Mouse (Mus musculus): ENCODE measurements around the gene Sp1. TPM values are rescaled to one million over a fixed set of nuclear protein-coding genes. Genes with fewer than 3 reads are reported as not detected.

Sp1 gene
- polyA plus RNA-seq, 1 experiment = 0.32 TPM

- Histone ChIP-seq H3K4me3 (replicated peaks) (no peak overlapping the region), H3K4me1 (ENCODE audit: control insufficient read depth) (peaks cover 14% of the 10 kb centered on the region), H3K36me3 (ENCODE audit: control insufficient read depth) (no peaks in the 10 kb centered on the region), H3K27me3 (ENCODE audit: control insufficient read depth) (no peaks in the 10 kb centered on the region; the same call in 1 of the 2 replicates), H3K9me3 (ENCODE audit: control insufficient read depth, low read length) (no peaks in the 10 kb centered on the region)
- TF ChIP-seq TAL1 (IDR thresholded peaks at IDR 0.05; ENCODE audit: low read length) = no peak
- no peak for TF ChIP-seq GATA1 (IDR thresholded peaks at IDR 0.05; ENCODE audit: low read length)
Measured at GRCm38 (mm10) chr15:102446448-102446847, 40.5 kb downstream of the Sp1 start.

GRCm38 (mm10) chr15:102449366-102449765 lies 43.4 kb downstream of the Sp1 start:
- Histone ChIP-seq H3K4me1 (ENCODE audit: control insufficient read depth) (peaks cover 14% of the 10 kb centered on the region), H3K36me3 (ENCODE audit: control insufficient read depth) (no peaks in the 10 kb centered on the region), H3K4me3 (replicated peaks) (no peak overlapping the region), H3K9me3 (ENCODE audit: control insufficient read depth, low read length) (no peaks in the 10 kb centered on the region), H3K27me3 (ENCODE audit: control insufficient read depth) (no peaks in the 10 kb centered on the region; the same call in 1 of the 2 replicates)
- TF ChIP-seq GATA1 (IDR thresholded peaks at IDR 0.05; ENCODE audit: low read length) = no peak
- no peak for TF ChIP-seq TAL1 (IDR thresholded peaks at IDR 0.05; ENCODE audit: low read length)

DNA sequence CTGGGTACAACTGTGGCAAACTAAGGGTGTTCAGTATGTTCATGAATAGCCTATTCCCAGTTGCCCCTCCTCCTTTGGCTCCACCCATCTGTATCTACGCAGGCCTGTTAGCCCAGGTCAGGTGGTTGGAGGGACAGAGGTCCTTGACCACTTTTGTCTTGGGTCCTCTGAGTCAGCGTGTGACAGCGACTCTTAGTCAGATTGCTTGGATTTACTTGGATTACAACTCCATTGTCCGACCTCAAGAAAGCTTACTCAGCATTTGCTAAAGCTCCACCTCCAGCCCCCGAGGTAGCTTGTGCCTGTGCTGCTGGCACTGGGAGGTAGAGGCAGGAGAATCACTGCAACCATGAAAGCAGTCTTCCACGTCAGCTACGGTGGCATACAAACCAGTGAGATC lies 45.0 kb downstream of the Sp1 start:
- no peak for TF ChIP-seq GATA1 (IDR thresholded peaks at IDR 0.05; ENCODE audit: low read length)
- no peak for TF ChIP-seq TAL1 (IDR thresholded peaks at IDR 0.05; ENCODE audit: low read length)
- Histone ChIP-seq H3K27me3 (ENCODE audit: control insufficient read depth) (no peaks in the 10 kb centered on the region), H3K4me3 (replicated peaks) (no peak overlapping the region)

DNA sequence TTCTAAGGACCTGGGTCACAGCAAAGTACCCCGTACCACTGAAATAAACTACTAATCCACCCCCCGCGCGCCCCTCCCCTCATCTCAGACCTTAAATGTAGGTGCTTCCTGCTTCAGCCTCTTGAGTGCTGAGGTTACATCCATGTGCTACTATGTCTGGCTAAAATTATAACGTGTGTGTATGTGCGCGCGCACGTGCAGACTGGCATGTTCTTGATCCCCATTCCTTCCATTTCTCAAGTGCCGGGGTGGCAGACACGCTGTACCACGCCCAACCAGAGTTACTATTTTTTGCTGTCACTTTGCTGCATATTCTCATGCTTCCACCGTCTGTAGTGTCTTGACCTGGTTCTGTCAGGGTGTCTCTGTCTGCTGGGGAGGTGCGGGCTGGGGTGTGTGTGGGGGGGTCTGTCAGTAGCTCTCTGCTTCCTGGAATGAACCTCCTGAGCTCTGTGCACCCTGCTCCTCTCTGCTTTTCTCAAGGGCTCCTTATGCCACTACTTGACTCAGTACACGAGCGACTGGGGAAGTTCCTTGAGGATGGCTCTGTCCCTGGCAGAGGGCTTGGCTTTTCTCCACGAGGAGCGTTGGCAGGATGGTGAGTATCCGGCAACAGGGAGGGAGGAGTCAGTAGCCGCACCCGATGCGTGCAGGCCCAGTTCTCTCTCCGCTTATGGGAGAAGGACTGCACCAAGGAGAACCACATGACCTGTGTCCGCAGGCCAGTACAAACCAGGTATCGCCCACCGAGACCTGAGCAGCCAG lies 45.9 kb downstream of the Sp1 start:
- H3K4me1 ChIP-seq (ENCODE audit: control insufficient read depth) = peaks cover 13% of the 10 kb centered on the region
- no peaks in the 10 kb centered on the region for H3K27me3 ChIP-seq (ENCODE audit: control insufficient read depth)

More for the DNA sequence above, 45.0 kb downstream of the Sp1 start:
- Histone ChIP-seq H3K9me3 (ENCODE audit: control insufficient read depth, low read length) (no peaks in the 10 kb centered on the region), H3K36me3 (ENCODE audit: control insufficient read depth) (no peaks in the 10 kb centered on the region), H3K4me1 (ENCODE audit: control insufficient read depth) (peaks cover 16% of the 10 kb centered on the region)

GRCm38 (mm10) chr15:102455993-102456392 lies 50.0 kb downstream of the Sp1 start:
- H3K27me3 ChIP-seq (ENCODE audit: control insufficient read depth) = no peaks in the 10 kb centered on the region
- peaks cover 46% of the 10 kb centered on the region for H3K4me1 ChIP-seq (ENCODE audit: control insufficient read depth)
- no peak overlapping the region for H3K4me3 ChIP-seq (replicated peaks)
- no peak for TF ChIP-seq TAL1 (IDR thresholded peaks at IDR 0.05; ENCODE audit: low read length)
- TF ChIP-seq GATA1 (IDR thresholded peaks at IDR 0.05; ENCODE audit: low read length) = no peak
- H3K9me3 ChIP-seq (ENCODE audit: control insufficient read depth, low read length) = no peaks in the 10 kb centered on the region
- H3K36me3 ChIP-seq (ENCODE audit: control insufficient read depth) = peaks cover 8% of the 10 kb centered on the region

More for the DNA sequence above, 45.9 kb downstream of the Sp1 start:
- H3K9me3 ChIP-seq (ENCODE audit: control insufficient read depth, low read length) = no peaks in the 10 kb centered on the region
- no peaks in the 10 kb centered on the region for H3K36me3 ChIP-seq (ENCODE audit: control insufficient read depth)
- H3K4me3 ChIP-seq (replicated peaks) = no peak overlapping the region
- TF ChIP-seq TAL1 (IDR thresholded peaks at IDR 0.05; ENCODE audit: low read length) (no peak), GATA1 (IDR thresholded peaks at IDR 0.05; ENCODE audit: low read length) (no peak)

DNA sequence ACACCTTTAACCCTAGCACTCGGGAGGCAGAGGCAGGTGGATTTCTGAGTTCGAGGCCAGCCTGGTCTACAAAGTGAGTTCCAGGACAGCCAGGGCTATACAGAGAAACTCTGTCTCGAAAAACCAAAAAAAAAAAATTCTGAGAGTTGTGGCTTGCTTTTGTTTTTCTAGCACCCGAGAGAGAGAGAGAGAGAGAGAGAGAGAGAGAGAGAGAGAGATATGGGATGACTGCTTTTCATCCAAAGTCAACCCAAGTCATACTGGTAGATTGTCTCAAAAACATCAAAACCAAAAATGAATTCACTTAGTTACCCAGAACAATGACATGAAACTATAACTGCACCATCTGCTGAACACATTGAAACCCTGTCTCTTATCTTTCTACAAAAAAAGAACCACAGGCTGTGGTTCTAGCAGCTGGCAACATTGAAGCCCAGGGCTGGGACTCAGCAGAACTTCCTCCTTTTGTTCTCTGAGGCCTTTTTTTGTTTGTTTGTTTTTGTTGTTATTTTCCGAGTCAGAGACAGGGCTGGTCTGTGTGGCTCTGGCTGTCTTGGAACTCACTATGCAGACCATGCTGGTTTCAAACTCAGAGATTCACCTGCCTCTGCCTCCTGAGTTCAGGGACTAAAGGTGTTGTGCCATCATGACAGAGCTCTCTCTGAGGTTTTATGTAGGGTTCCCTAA lies 52.2 kb downstream of the Sp1 start:
- Histone ChIP-seq H3K27me3 (ENCODE audit: control insufficient read depth) (no peaks in the 10 kb centered on the region), H3K4me3 (replicated peaks) (peak overlapping the region; percentile 76), H3K36me3 (ENCODE audit: control insufficient read depth) (peaks cover 25% of the 10 kb centered on the region), H3K9me3 (ENCODE audit: control insufficient read depth, low read length) (no peaks in the 10 kb centered on the region), H3K4me1 (ENCODE audit: control insufficient read depth) (peaks cover 62% of the 10 kb centered on the region)
- TF ChIP-seq TAL1 (IDR thresholded peaks at IDR 0.05; ENCODE audit: low read length) = no peak
- no peak for TF ChIP-seq GATA1 (IDR thresholded peaks at IDR 0.05; ENCODE audit: low read length)

- Histone ChIP-seq H3K4me3 (replicated peaks) (peak within 1 kb of the TSS; percentile 76), H3K4me1 (ENCODE audit: control insufficient read depth) (peaks cover 62% of the 10 kb centered on the region), H3K36me3 (ENCODE audit: control insufficient read depth) (peaks cover 32% of the 10 kb centered on the region), H3K9me3 (ENCODE audit: control insufficient read depth, low read length) (no peaks in the 10 kb centered on the region), H3K27me3 (ENCODE audit: control insufficient read depth) (no peaks in the 10 kb centered on the region)
- TF ChIP-seq TAL1 (IDR thresholded peaks at IDR 0.05; ENCODE audit: low read length) (no peak; the same call in 2 of the 3 replicates), GATA1 (IDR thresholded peaks at IDR 0.05; ENCODE audit: low read length) (no peak)
Measured at GRCm38 (mm10) chr15:102458904-102459317, 53.0 kb downstream of the Sp1 start, which contains the start of gene Prr13. TSS of gene Prr13 (plus strand) at chr15:102459028.

- H3K36me3 ChIP-seq (ENCODE audit: control insufficient read depth) = peaks cover 35% of the 10 kb centered on the region
- peaks cover 62% of the 10 kb centered on the region for H3K4me1 ChIP-seq (ENCODE audit: control insufficient read depth)
- H3K27me3 ChIP-seq (ENCODE audit: control insufficient read depth) = no peaks in the 10 kb centered on the region
- H3K9me3 ChIP-seq (ENCODE audit: control insufficient read depth, low read length) = no peaks in the 10 kb centered on the region
- H3K4me3 ChIP-seq (replicated peaks) = peak overlapping the region; percentile 76
- TF ChIP-seq GATA1 (IDR thresholded peaks at IDR 0.05; ENCODE audit: low read length) = no peak
- TF ChIP-seq TAL1 (IDR thresholded peaks at IDR 0.05; ENCODE audit: low read length) = no peak
Measured at GRCm38 (mm10) chr15:102459381-102459780, 53.4 kb downstream of the Sp1 start.

DNA sequence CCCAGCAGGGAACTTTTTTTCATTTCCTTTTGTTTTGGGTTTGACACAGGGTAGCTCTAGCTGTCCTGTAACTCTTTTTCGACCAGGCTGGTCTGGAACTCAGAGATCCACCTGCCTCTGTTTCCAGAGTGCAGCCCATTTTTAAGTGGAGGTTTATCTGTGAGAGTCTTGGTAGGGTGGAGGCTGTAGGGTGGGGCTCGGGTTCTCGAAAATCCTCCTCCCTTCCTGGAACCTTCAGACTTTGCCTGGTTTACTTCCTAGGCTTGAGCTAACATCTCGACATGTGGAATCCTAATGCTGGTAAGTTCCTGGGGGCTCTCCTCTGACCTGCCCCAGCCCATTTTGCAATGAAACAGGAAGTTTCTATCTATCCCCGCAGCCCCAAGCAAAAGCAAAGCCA lies 53.9 kb downstream of the Sp1 start:
- no peaks in the 10 kb centered on the region for H3K9me3 ChIP-seq (ENCODE audit: control insufficient read depth, low read length)
- H3K4me3 ChIP-seq (replicated peaks) = peak overlapping the region; percentile 76
- H3K36me3 ChIP-seq (ENCODE audit: control insufficient read depth) = peaks cover 37% of the 10 kb centered on the region
- no peaks in the 10 kb centered on the region for H3K27me3 ChIP-seq (ENCODE audit: control insufficient read depth)
- H3K4me1 ChIP-seq (ENCODE audit: control insufficient read depth) = peaks cover 62% of the 10 kb centered on the region
- no peak for TF ChIP-seq TAL1 (IDR thresholded peaks at IDR 0.05; ENCODE audit: low read length)
- no peak for TF ChIP-seq GATA1 (IDR thresholded peaks at IDR 0.05; ENCODE audit: low read length)

All from erythroblast, embryonic 14.5 days (primary cell).